Mouse (Mus musculus) left cerebral cortex, adult 18-20 months (tissue): ENCODE data around the gene St14. TPM values are rescaled to one million over a fixed set of nuclear protein-coding genes. Genes with fewer than 3 reads are reported as not detected.

Experiments used
- DNase-seq, 2 experiments: peaks; one replicate each; pipeline ENCODE4 v3.0.0; 2021 to 2022; ENCODE audit warnings: low spot score in 2 of 2, mixed read lengths in 1 of 2
- total RNA-seq, 2 experiments: library from RNA; stranded (reverse); gene quantifications; 2 replicates each; pipeline ENCODE4 v1.2.3; 2021

St14 gene
- total RNA-seq, 2 experiments from 2014 or later, result 1.1 to 1.2 TPM

DNA sequence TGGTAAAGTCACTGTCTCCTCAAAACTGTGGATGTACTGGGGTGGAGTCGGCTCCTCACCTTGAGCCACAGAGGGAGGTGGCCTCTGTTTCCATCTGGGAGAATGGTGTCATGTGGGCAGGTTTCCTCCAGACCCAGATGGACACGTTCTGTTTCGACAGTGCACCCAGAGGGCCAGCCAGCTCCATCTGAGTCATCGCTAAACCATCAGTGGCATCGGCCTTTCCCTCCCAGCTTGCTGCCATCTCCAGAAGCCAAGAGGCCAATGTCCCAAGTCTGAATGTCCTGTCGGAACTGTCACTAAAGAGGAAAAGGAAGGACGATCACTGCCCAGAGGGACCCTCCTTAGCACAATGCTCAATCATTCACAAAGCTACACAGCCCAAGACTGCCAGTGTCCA is 5.6 kb downstream of the St14 start:
- no peak for DNase-seq

DNA sequence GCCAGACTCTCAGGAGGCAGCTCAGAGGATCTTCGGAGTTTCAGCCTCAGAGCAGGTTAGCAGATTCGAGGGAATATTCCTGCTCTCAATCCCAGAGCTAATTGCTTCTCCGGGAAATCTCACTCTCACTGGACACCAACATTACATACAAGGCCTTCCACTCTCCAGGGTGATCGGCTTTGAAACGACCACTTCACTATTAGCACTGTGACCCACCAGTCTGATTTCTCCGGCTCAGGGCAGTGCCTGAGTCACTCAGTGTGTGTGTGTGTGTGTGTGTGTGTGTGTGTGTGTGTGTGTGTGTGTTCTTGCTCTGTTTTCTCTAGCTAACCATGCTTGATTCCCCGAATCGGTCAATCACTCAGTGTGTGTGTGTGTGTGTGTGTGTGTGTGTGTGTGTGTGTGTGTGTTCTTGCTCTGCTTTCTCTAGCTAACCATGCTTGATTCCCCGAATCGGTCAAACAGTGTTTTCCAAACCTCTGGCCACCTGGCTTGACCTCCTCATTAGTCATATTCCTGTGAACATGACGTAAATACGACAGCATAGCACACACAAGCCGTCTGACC is 9.1 kb downstream of the St14 start:
- DNase-seq, result no peak

DNA sequence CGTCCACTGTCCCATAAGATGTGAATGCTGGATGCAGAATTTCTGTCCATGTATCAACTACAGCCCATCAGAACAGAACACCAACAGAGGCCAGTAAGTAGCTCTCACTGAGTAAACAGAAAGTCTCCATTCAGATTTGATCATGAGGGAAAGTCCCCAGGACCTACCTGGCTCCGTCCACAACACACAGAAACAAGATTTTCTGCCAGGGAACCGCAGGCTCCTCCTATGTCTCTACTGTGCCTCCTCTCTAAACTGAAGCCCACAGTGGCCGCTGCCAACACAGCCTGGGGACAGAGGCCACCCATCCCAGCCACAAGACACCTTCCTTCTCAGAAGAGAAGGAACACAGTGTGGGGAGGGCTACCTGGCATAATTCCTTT is 11.1 kb downstream of the St14 start:
- DNase-seq, result no peak

DNA sequence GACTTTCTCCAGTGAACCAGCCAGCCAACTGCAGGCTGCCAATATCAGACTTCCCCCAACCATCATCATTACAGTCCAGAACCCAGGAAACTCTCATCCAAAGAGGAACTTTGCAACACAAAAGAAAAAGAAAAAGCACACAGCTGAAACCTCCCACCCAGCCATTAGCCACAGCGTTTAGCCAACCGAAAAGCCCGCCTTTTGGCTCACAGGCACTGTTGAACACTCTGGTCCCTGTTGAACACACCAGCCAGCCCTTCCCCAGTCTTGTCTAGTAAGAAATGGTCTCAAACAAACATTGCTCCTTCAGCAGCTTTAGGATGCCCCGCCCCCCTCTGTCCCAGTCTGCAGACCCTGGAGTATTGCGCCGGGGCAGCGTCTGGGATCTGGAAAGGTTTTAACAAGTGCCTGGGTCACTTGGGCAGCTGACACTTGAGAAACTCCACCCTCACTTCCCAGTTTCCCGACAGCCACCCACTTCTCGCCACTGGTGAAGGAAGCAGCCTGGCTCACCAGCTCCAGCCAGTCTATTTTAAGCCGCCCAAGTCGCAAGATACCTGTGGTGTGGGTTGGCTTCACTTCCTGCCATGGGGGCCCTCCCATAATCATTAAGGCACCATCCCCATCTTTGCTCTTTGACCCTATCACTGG is 11.6 kb downstream of the St14 start:
- no peak for DNase-seq

DNA sequence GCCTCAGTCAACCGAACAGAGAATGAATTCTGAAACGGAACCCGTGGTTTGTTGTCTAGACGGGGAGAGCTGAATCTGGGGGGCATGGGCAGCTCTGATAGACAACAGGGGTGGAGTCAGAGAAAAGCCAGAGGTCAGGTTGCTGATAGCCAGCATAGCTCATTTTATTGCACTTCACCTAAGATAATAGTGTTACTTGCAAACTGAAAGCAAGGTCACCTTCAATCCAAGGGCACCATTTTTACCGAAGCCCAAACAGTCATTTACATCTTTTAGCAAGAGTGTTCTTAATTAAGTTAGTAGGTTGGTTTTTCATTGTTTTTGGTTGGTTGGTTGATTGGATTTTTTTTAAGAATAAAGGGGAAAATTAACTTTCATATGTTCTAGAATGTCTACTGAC is 12.2 kb downstream of the St14 start:
- no peak for DNase-seq

DNA sequence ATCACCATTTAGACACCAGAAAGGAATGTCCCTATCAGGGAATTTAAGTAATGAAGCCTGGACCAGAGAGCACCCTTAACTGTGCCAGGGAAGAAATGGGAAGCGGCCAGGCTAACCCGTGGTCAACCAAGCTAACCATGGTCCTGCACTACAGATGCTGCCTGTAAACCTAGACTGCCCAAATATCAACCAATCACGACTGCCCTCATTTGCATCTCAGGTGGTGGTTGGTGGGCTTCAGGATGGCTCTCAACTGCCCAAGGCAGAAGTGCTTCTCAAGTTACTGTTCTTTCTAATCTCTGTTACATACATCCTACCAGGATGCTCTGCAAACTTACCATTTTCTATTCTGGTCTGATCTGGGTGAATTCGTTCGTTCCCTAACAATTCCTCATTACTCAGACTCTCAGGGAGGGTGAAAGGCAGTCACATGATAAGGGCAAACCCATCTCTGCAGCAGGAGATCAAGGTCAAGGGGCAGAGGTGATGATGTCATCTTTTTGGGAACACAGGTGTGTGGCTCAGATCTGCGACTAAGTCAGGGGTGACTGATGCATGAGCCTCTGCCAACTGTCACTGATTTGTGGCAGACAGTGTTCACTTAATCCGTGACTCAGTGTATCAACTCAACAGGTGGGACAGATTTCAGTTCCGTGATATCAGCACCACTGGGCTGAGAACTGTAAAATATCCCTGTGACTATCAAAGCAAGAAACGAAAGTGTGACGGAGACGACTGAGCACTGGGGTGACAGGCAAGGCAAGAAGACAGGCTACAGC is 12.9 kb downstream of the St14 start:
- no peak for DNase-seq

DNA sequence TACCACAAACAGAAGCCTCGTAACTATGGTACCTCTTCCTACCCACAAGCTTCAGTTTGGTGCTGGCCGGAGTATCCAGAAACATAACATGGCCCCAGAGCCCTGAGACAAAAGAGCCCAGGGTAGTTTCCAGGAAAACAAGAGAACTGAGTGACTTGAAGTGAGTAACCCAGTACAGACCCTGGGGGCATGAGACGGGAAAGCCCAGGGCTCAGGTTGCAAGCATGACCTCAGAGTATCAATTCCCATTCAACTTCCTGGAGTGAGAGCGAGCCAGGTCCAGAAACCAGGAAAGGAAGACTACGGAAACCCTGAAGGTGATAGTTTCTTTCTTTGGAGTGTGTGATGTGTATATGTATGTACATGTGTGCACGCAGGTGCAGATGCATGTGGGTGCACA is 14.2 kb downstream of the St14 start:
- DNase-seq, result no peak

DNA sequence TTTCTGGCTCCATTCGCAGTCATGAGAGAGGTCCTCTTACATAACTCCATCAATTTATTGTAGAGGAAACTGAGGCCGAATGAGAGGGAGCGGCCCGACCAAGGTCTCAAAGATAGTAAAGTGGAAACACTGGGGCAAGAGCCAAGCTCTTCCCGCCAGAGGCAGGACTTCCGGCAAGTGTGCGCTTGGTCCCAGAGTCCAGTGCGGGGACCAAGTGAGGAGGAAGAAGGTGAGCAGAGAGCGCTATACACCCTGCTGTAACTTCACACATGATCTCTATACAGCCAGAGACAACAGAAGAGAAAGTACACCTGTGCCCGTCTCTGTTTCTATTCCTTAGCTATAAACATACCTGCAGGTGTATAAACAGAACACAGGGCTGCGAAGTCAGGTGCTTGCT is 14.6 kb downstream of the St14 start:
- DNase-seq, result no peak

DNA sequence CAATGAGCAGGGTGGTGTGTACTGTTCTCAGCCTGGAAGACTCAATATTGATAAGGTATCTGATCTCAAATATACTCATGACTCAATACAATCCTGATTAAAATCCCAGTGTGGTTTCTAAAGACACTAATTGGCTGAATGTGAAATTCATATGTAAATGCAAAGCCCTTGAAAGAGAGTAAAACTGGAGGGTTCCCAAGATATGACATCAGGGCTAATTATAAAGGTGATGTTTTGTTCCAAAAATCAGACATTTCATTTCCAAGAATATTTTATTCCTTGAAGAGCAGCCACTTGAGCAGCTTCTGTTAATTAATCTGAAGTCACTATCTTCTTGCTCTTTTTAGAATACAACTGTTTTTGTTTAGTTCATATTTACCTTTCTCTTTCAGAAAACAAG is 16.1 kb downstream of the St14 start:
- no peak for DNase-seq

DNA sequence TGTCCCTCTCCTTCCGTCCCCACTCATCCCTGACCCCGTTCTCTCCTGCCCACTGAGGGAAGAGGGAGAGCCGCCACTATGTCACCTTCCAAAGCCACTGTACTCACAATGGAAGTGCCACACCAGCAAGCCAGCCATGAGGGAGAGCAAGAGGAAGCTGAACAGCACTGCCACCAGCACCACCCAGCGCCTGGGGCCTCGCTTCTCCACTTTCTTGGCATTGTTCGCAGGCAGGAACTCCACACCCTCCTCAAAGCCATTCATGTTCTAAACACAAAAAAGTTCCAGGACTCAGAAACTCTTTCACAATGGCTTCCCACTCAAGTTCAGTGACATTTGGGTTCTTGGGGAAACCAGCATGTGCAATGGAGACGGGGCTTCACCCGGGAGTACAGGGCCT is 23.2 kb downstream of the St14 start:
- no peak for DNase-seq

DNA sequence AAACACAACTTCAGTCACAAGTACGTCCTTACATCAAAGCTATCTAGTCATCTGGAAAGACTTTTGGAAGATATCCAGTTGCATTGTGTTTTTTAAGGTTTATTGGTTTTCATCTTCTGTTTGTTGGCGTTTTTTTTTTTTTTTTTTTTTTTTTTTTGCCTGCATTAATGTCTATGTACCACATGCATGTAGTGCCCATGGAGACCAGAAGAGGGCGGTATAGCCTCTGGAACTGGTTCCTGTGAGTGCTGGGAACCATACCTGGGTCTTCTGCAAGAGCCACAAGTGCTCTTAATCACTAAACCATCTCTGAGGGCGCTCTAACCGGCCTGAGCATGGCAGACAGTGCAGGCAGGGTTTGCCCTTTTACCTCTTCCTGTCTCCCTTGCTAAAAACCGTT is 33.5 kb downstream of the St14 start:
- DNase-seq, result no peak

DNA sequence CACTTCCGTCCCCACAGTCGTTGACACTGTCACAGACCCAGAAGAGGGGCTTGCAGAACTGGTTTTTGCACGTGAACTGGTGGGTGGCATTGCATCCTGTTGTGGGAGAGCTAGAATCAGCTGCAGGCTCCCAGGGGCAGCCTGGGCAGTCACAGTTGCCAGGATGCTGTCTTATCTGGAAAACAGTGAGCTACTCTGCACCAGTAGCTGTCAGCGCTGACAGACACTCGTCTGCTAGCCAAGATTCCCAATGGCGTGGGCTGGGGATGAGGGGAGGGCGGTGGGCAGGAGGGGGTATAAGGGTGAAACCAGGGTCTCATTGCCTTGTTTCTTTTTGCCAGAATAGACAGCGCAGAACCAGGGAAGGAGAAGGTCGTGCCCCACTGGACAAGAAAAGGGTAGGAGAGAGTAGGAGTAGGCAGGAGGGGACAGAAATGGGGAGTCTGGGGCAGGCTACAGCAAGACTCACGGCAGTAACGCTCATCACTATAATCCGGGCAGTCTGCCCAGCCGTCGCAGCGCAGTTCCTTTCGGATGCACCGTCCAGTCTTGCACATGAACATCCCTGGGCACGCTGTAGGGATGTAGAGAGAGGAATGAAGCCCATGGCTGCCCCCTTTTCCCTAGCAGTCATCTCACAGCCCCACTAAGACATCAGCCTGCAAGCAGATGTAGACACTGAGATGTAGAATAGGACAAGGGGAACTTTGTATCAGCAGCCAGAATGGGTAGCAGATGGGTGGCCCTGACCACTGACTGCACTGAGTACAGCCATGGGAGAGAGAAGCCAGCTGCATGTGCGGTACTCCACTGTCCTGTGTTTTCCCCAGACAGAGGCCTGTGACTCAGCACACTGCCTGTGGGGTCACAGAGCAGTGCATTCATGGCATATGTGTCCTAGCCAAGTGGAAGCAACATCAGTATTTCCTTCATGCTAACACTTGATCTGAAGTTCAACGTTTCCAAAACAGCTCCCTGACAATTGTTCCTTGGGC is 34.3 kb downstream of the St14 start:
- no peak for DNase-seq

DNA sequence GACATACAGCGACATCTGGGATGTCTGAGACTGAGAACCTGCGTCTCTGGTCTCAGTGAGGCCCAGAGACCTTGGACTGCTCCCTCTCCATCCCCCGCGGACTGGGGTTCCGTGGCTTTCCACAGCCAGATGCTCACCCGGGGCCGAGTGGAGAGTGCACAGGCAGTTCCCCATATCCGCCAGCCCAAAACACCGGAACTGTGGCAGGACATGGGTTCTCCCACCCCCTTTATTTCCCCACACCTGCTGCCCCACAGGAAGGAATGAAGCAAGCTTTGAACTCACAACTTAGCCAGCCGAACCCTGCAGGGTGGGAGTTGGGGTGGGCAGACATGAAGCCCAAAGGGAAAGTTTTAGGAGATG is 38.8 kb downstream of the St14 start:
- no peak for DNase-seq

DNA sequence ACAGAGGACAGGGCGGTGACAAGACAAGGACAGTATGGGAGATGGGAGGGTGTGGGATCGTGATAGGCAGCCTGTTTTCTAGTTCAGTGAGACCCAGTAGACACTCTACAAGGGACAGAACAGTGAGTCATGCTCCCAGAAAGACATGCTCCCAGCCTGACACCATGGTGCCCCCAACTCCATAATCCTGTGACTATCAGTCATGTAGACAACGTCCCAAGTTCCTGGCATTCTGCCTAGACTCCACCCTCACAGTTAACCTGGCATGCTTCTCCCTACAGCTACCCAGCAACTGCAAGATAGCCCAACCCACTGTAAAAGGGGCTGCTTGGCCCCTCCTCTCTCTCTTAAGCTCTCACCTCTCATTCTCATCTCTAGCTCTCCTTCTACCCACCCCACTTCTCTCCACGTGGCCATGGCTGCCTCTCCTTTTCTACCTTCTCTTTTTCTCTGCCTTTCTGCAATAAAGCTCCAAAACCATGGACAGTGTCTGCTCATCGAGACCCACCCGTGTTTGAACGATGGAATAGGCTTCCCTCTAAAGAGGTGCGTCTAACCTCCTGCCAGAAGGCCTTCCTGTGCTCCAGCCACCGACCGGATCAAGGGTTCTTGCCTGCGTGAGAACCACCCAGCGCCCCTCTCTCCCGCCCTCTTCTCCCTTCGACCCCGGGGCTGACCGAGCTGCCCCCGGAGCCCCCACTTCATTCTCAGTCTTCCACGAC is 39.4 kb downstream of the St14 start:
- no peak for DNase-seq

DNA sequence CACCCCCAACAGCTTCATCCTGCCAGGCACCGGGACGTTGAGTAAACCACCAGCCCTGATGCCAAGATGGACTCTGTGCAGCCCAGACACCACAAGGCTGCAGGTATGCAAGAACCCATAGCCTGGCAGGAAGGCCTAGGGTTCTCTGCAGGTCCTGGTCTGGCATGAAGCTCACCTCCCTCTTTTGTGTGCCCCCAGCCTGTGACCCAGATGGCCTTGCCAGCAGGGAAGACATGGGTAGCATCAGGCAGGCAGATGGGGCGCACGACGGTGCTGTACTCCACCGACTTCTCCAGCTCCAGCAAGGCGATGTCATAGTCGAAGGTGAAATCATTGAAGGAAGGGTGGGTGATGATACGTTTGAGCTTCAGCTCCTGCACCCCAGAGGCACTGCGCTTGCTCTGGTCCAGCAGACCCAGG is 40.5 kb downstream of the St14 start:
- no peak for DNase-seq

DNA sequence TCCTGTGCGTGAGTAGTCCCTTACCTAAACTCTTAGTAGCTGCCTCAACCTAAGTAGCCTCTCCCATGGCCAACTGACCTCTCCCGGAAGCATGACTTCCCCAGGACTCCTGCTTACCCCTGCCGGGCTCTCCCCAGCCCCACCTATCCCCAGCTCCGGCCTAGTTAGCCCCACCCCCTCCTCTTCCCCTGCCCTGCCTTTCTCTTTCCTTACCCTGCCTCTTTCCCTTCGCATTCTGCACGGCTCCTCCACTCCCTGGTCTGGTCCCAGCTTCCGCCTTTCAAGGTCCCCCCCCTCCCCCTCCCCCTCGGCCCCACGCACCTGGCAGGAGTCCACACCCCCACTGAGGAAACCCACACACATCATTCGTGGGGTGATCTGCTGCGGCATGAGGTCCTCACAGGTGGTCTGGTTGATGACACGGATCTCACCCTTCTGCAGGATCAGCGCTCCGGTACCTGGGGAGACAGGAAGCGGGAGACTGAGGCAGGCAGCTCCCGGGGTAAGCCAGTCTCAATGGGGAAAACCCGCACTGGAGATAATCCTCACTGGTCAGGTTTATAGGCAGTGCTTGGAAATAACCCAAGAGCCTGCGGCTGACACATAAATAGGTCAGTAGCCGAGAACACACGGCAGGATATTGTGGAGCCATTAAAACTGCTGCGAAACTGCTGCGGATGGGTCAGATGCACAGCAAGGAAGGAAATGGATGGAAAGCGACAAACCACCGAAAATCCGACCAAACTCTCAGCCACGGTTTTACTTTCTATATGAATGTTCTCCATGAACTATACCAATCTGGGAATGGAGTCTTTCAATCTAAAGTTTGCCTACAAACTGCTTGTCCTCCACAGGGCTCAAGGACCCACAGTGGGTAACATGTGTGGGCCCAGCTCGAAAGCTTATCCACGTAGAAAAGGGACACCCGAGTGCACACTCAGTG is 41.3 kb downstream of the St14 start:
- no peak for DNase-seq

DNA sequence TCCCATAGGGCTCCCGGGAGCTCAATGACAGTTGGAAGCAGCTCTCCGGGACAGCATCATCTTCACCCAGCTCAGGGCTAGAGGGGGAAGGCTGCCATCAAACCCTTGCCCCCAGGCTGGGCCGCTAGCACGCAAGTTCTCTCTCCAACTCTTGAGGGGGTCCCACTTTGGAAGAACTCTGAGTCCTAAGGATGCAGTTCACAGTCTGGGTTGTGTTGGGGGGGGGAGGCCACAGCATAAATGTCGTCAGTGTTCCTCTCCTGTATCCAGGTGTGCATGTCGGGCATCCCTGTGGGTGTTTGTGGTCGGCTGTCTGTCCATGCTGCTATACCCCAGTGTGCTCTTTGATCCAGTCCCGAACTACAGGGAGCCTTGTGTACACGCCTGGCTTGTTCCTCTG is 42.1 kb downstream of the St14 start:
- DNase-seq, result no peak

DNA sequence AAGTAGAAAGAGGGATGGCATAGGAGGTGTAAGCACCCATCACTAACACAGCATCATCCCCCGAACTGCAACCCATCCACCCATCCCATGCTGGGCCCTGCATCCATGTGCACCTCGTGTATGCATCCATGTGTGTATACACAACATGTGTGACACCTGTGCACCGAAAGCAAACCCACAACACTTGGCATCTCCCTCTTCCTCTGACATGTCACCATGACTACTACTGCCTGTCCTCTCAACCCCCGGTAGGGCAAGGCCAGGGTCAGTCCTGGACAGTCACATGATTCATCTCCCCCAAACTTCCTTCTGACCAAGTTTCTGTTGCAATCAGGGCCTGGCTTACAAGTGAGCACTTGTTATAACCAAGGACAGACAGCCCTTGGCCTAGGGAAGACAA is 42.8 kb downstream of the St14 start:
- DNase-seq, result no peak

DNA sequence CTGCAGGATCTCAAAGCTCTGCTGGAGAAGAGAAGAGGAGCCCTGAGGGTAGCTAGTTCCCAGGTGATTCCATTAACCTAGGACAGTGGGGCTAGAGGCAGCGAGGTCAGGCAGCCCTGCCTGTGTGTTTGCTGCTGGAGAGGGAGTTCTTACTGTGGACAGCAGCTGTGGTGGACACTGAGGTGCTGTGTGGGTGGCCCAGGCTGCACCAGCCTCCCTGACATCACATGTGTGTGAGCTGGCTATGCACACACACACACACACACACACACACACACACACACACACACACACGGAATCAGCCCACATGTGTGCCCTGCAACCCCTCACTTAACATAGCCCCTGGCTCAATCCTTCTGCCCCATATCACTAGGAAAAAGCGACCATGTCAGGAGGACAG is 43.5 kb downstream of the St14 start:
- DNase-seq, result no peak

DNA sequence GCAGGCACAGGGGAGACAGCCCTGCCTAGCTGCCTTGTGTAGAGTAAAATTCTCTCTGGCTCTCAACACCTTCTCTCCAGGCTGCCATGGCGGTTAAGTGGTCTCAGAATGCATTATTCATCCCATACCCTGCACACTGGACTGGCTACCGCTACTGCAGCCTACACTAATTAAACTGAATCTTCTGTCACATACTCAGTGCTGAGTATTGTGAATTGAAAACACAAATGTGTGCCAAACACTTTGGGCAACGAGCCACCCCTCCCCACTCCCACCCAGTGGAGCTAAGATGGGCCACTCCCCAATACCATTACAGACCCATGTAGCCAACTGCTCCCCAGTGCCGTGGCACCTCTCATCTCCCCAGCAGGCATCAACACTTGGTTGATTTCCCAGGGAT is 44.2 kb downstream of the St14 start:
- no peak for DNase-seq
